Mouse (Mus musculus): ENCODE results near the gene U2af2.

GRCm38 (mm10) chr7:5021197-5021596 is 40.7 kb upstream of the U2af2 start:
- TF ChIP-seq CTCF (IDR thresholded peaks at IDR 0.05): no peak
- no peak for TF ChIP-seq EP300 (IDR thresholded peaks at IDR 0.05)
